Mouse (Mus musculus) liver (tissue): ENCODE results near the gene Tjp2.
A peak's percentile ranks its signal among the peaks of the same experiment; 100 is the strongest.
"Not testable (repeated sequence)": the region's sequence is repeated elsewhere in the genome, so short reads cannot be mapped to it uniquely, and the experiment has no call there.

Source experiments
- DNase-seq: peaks from one replicate; pipeline ENCODE4 v3.0.0-alpha.2; 2020; ENCODE audit warnings: mixed read lengths

Gene Tjp2

DNA sequence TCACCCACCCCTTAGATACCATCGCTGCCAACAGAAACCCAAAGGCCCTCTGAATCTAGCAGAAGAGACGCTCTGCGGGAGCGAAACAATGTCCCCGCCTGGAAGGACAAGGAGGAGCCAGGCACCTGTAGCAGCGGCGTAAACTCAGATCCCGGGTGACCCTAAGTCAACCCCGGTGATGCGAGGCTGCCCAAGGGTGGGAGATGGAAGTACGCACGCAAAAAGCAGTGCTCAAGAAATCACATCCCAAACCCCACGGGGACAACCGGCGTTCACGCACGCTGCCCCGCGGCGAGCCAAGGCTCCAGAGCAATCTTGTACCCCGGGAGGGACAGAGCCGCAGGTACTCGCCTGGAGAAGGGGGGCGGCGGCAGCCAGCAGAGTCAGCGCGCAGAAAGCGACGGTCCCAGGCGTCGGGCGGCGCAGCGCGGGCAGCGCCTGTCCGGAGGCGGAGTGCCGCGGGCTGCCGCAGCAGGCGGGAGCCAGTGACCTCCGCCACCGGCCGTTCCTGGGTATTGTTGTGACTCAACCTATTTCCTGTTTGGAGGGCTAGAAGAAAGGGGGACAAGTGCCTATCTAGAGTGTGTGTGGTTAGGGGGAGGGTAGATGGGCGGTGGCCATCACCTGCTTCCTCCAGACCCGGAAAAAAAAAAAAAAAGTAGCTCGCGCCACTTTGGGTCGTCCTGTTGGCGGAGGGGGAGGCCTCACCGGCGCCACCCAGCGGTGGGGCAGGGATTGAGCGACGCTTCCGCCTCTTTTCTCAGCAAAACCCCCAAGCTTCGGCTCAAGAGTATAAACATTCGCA is at the start of gene Tjp2:
TSS of gene Tjp2 (minus strand) at position 531 of the 805 bp plus-strand sequence.
- DNase-seq, result peak; percentile 45

DNA sequence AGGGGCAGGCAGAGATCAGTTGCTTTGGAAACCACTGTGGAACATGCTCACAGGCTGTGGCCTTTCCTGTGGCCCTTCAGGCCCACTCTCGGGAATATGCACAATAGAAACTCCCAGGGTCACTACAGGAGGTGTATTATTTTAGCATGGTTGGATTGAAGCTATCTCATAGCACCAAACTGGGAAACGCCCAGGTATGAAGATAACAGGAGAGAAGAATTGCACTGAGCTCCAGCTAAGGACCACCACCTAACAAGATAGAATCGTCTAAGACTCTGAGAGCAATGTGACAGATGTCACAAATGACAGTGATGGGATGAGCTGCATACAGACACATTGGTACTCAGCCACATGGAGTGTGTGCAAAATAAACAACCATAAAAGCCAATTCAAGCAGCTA is 49.5 kb upstream of the Tjp2 start:
- no peak for DNase-seq

DNA sequence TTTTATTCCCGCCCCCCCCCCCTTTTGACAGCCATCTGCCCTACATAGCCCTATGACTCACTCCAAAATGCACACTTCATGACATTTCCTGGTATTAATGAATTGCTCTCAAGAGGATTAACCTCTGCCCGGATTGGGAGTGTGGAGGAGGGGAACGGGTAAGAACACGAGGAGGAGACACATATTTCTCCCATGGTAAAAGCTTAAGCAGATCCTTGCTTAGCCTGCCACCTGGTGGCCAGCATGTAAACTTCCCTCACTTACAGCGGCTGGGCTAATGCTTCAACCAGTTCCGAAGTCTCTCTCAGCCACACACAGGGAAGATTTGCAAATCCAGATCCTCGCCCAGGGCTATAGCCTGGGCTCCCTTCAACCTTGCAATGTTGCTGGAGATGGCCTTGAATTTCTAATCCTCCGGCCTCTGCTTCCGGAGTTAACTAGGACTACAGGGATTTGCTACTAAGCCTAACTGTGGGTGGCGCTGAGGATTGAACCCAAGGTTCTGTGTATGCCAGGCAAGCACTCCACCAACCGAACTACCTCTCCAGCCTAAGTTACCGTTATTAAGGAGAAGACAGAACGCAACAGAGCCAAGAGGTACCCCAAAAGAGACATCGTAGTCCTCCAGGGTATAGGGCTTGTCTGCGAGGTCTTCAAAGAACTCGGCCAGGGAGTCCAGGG is 47.1 kb upstream of the Tjp2 start:
- peak; percentile 86 for DNase-seq

DNA sequence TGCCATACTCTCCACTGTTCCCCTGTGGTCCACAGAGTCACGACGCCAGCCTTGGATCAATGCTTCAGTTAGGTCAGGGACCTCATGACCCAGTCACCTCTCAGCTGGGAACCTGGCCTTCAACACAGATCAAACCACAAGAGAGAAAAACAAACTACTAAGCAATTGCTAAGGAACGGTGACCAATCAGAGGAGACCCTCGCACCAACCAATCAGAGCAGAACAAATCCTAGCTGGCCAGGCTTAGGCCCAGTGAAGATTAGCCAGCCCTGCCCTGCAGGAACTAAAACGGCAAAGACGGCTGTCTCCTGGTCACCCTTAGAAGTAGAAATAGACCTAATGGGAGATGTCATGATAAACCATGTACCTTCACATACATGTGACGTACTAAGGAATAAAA is 46.5 kb upstream of the Tjp2 start:
- DNase-seq, result peak; percentile 20

DNA sequence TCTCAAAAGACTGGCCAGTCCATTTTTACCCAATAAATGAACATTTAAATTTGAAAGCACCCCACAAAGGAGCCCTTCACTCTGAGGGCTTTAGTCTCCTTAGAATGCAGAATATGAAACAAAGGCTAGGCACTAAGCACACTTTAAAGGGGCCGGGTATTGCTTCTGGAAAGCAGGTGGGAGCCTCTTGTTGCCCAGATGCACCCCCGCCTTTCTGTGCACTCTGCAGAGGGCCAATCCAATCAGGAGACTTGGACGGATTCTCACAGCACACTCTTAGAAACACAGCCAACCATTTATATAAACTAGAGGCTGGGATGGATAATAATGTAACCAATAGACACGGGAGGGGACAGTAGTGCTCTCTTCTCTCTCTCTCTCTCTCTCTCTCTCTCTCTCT is 43.7 kb upstream of the Tjp2 start:
- no peak for DNase-seq

DNA sequence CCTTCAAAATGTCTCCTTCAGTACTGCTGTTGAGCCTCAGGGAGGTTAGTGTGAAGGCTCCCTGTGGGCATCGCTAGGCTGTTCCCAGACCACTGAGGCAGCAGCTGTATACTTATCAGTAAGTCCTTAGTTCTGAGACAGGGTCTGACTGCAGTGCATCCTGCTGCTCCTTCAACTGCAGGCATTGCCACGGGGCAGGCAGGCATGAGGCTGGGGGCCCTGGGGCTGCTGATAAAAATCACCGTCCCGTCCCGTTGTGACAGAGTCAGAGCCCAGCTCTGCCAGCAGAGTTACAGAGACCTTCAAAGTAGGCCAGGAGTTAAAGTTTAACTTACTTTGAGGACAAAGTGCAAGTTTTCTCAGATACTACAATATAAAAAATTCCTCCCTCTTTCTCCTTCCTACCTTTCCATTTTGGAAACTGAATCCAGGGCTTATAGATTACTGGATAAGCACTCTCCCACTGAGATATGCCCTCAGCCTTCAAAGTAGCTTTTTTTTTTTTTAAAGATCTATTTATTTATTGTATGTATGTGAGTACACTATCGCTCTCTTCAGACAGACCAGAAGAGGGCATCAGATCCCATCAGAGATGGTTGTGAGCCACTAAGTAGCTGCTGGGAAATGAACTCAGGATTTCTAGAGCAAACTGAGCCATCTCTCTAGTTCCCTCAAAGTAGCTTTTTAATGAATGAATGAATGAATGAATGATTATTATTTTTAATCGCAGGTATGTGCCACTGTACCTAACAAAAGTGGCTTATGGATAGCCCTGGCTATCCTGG is 41.4 kb upstream of the Tjp2 start:
- peak; percentile 36 for DNase-seq

DNA sequence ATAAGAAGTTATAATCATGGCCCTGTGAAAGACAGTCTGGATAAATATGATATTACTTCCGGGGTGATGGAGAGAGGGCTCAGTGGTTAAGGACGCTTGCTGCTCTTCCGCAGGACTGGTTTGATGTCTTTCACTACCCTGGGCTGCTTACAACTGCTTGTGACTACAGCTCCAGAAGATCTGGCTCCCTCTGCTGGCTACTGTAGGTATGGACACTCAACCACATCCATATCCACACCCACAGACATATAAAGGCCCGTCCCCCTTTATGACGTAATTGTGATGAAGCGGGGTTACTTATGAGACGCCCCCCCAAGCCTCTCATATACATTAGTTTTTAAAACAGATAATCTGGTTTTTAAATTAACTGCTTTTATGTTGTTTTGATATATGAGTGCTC is 40.2 kb upstream of the Tjp2 start:
- peak; percentile 83 for DNase-seq

DNA sequence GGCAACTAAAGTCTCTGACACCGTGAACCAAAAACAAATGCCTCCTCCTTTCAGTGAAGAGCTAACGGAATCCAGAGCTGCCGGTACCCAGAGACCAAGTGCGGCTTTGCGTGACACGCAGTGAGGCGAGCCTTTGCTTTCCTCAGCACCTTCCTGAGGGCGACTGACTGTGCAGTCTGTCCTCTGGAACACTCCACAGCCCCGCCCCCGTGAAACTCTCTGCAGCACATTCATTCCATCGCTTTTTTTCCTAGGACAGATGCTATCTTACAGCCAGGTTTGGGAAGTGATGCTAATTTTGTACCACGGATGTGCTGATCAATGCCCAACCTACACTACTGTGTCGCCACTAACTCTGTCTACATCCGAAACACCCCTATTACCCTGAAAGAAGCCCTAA is 37.9 kb upstream of the Tjp2 start:
- DNase-seq, result no peak

DNA sequence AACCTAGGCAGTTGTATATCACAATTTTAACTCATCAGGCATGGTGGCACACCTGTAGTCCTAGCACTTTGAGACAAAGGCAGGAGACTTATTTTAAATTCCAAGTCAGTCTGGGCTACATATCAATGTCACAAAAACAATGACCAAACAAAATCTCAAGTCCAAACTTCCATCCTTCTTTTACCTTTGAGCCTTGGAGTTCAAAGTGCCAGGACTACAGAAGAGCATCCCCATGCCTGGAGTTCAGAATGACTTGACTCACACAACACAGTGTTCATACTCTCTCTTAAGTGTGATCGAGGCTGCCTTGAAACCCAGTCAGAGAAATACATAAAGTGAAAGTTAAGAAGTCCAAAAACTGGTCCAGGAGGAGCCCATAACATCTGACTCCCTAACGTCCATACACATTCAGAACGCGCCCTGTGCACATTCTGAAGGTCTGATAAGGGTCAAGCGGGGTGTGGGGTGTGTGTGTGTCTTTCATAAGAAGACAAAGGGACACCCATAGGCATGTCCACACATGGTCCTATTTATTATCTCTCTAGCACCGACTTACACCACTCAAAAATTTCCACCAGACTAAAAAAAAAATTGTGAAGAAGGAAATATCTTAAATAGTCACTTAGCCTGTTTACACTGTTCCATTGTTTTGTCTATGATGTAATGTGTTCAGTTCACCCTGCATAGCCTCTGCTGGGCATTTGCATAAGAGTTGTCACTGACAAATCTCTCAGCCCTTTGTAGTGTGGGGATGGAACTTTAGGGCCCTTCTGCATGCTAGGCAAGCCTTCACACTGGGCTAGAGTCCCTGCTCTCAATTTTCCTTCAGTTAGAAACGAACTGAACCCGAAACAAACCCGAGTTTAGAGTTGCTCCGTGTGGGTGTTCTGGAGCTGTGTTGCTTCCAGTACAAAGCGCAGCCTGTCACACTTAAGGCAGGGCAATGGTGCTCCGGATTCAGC is 34.8 kb upstream of the Tjp2 start:
- DNase-seq, result no peak

DNA sequence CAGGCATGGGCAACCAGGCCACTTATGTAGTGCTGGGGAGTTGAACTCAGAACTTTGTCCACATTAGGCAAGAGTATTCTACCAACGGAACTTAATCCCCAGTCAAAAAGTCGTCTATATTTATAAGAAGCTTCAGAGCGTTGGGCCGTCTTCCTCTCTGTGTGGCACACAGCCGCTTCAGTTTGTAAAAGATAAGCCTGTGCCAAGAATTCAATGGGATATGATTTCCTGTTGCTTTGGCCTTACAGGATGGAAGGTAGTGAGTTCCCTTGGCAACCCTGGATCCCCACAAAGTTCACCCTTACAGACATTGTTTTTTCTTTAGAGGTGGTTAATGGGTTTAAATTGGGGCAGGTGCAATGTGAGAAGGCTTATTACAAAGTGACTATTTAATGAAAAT is 33.5 kb upstream of the Tjp2 start:
- DNase-seq, result no peak

DNA sequence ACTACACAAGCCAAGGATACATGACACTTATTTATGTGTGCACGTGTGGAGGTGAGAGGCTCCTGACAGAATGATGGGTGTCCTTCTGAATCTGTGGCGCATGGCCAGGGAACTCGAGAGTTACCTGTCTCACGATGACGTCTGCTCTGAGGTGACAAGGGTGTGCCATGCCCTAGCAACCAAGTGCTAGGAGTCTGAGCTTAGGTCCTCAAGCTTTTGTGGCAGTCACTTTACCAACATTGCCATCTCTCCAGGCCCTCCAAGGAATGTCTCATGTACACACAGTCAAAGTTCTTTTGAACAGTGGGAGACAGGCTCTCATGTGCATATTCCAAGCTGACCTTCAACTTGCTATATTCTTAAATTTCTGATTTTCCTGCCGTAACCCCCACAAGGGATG is 33.1 kb upstream of the Tjp2 start:
- no peak for DNase-seq

DNA sequence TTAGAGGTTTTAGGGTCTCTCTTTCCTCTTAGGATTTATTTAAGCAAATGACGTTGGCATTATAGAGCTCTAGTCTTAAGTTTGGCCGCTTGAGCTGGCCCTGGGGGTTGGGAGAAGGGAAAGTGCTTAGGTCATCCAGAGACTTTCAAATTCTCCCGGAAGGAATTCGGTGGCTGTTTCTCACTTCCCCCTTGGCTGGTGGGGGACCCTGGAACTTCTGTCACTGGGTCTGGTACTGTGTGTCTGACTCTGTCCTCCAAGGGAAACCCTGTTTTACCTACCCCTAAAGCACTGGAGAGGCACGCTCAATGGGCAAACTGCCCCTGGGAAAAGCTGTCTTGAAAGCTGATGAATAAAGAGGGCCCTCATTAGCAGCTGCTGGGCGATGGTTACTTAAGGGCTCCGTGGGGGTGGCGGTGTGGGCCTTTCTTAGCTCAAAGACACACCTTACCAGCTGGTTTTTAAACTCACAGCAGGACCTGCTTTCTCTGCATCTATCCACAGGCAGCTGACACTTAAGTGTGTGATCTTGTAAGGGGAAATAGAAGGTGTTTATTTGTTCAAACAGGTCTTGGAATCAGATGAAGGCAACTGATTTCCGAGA is 28.9 kb upstream of the Tjp2 start:
- DNase-seq, result no peak

DNA sequence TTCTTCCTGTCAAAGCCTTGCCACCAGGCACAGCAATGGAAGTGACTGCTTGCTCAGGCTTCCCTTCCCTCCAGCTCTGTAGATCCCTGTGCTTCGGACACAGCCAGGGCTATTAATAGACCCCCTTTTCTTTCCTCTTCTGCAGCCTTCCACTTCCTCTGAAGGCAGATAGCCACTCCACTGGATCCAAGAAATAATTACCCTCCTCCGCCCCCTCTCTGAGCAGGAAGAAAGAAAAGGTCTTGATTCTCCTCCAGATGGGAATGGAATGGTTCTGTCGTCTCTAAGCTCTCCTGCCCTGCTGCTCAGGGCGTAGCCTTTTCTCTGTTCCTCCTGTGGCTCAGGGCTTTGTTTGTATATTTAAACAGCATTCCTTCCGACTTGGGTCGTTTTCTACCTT is 27.0 kb upstream of the Tjp2 start:
- DNase-seq, result no peak

DNA sequence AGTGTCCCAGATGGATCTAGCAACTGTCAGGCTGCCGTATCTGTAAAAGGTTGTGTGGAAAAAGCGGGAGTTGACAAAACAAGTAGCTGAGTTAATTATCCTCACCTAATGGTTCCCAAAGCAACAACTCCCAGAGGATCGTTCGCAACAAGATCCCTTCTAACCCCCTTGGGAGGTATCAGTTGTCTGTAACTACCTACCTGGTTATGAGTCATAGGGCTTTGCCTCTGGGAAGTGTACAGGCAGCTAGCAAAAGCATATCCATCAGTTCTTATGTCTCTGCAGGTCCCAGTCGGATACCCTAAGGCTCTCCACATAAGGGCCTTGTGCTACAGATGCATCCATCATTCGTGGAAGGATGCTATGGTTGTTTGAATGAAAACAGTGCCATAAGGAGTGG is 18.5 kb upstream of the Tjp2 start:
- DNase-seq, result no peak

DNA sequence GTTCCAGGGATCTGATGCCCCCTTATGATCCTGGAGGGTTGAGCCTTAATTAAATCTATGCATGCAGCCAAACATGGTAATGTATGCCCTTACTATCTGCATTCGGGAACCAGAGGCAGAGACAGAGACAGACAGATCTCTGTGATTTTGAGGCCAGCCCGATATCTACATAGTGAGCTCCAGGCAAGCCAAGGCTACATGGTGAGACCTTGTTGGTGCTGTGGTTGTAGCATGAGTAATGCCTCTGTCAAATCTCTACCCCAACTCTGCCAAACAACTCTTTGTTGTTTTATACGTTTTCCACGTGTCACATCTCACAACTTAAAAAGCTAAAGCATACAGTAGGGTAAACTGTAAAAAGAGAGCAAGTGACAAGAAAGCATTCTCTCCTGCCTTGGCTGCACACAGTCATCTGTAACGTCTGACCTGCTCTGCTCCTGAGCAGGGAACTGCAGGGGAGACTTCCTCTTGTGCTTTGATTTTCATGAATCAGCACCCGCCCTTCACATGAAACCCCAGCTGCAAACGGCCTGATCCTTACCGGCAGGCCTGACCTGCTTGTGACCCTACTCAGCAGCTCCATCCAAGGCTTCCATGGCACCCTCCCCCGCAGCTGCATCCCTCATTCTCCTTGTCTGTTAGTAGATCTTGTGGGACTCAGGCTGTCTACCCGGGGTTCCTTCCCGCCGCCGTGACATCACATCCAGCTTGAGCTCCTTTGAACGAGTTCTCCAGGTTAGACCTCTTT is 17.1 kb upstream of the Tjp2 start:
- peak; percentile 10 for DNase-seq

DNA sequence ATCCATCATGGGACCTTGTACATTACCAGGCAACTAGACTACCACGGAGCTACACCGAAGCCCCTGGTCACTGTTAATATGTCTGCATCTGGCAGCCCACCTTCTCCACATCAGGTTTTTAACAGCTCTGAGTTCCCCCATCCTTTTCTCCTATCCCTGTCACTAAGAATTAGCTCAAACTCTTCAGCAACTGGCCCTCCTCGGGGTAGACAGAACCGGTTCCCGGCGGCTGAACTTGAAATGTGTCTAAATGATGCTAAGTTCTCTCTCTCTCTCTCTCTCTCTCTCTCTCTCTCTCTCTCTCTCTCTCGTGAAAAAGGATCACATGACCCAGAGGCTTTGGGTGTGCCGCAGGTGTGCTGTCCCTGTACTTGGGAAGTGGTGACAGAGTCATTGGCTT is 16.4 kb upstream of the Tjp2 start:
- DNase-seq, result no peak

DNA sequence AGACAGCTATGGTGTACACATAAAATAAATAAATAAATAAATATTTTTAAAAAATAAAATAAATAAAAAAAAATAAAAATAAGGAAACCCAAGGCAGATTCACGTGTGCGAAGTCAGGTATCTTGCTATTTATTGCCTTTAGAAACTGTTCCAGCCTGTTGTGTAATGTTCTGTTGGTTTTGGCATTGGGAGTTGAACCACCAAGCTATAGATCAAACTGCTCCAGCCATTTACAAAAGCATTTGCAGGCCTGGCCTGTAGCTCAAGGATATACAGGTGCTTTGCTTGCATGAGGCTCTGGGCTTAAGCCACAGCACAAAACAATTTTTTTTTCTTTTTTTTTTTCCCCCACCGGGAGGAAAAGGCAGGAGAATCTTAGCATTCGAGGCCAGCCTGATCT is 13.2 kb upstream of the Tjp2 start:
- no peak for DNase-seq

DNA sequence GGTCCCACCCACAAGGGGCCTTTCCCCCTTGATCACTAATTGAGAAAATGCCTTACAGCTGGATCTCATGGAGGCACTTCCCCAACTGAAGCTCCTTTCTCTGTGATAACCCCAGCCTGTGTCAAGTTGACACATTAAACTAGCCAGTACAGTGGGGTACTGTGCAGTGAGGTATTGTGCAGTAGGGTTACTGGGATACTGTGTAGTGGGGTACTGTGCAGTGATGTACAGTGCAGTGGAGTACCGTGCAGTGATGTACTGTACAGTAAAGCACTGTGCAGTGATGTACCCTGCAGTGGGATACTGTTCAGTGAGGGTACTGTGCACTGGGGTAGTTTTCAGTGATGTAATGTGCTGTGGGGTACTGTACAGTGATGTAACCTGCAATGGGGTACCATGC is 7.5 kb upstream of the Tjp2 start:
- DNase-seq, result not testable (repeated sequence)

DNA sequence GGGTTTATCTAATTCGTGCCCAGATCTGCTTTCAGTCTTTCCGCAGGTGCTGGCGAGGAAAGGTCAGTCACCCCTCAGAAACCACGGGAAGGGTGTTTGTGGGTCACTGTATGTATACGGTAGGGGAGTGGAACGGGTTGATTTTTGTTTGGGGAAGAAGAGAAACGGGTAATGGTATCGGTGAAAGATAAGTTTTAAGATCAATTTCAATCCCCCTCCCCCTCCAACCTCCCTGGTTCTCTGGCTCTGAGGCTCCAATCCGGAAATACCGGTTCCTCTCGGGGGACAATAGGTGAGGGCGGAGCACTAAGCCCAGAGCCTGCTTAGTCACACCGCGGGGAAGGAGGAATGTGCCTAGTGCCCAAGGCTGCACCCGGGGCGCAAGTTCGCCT is 471 bp upstream of the Tjp2 start:
- peak; percentile 47 for DNase-seq

DNA sequence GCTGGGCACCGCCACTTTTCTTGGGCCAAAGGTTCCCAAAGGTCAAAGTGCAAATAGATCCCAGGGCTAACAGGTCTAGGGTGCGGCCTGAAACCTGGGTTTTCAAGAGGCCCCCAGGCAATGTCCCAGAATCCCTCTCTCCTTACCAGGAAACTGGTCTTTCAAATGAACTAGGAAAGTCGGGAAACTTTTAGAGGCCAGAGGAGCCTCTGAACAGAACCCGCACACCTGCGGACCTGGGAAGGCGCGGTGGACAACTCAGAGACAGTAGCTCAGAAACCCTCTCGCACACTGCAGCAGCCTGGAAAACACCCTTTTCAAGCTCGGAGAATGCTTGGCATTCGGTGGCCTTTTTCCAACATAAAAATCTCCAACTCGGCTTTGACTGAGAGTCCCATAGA is 979 bp downstream of the Tjp2 start:
- DNase-seq, result no peak

DNA sequence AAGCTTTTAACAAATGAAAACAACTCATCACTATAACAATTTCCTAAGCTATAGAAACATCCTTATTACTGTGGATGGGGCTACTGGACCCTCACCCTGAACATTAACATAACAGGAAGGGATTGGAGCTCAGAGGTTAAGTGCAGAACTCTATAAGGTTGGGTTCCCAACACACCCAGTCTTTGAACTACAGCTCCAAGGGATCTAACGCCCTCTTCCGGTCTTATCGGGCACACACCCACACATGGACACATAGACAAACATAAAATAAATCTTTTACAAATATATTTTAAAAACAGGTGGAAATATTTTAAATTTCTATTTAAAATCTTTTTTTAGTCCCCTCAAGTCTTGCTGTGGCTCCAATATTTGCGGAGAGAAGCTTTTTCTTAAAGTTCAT is 3.4 kb downstream of the Tjp2 start:
- no peak for DNase-seq
